Mouse (Mus musculus) MEL (cell line): Measurements from ENCODE around the gene Arhgef17. TPM values are rescaled to one million over a fixed set of nuclear protein-coding genes. Genes with fewer than 3 reads are reported as not detected.

Experiments
- DNase-seq: peaks from one replicate; pipeline ENCODE4 v3.0.0; 2011; ENCODE audit warnings: low read depth, low spot score
- H3K27ac ChIP-seq: 2 replicates; pipeline ENCODE4 v1.5.1; 2012; ENCODE audit warnings: low read depth, mild to moderate bottlenecking, control low read depth, low read length, moderate library complexity; ENCODE audit not compliant: control insufficient read depth
- H3K27me3 ChIP-seq, 2 experiments: fragments of 150-350 bp in 1 of 2; sonication (generic) in 1 of 2; 2 replicates each; pipeline ENCODE4 v1.6.1; 2012; ENCODE audit warnings: low read length in 2 of 2, mild to moderate bottlenecking in 2 of 2, improper control_type of control experiment in 1 of 2, moderate library complexity in 1 of 2; ENCODE audit not compliant: insufficient read depth in 2 of 2, control insufficient read depth in 1 of 2
- H3K36me3 ChIP-seq, 2 experiments: 2 replicates each; pipeline ENCODE4 v1.6.1; 2012 to 2014; ENCODE audit warnings: low read length in 2 of 2, improper control_type of control experiment in 1 of 2, inconsistent platforms in 1 of 2, mild to moderate bottlenecking in 1 of 2; ENCODE audit not compliant: insufficient read depth in 2 of 2, control insufficient read depth in 1 of 2
- H3K4me1 ChIP-seq, 2 experiments: fragments of 150-350 bp in 1 of 2; sonication (generic) in 1 of 2; 2 replicates each; pipeline ENCODE4 v1.6.1; 2012; ENCODE audit warnings: low read length in 2 of 2, improper control_type of control experiment in 1 of 2, mild to moderate bottlenecking in 1 of 2; ENCODE audit not compliant: insufficient read depth in 2 of 2, control insufficient read depth in 1 of 2
- H3K4me3 ChIP-seq, 2 experiments: fragments of 150-350 bp in 1 of 2; sonication (generic) in 1 of 2; 2 replicates each; pipeline ENCODE4 v1.5.1; 2012; ENCODE audit warnings: low read depth in 2 of 2, low read length in 2 of 2, mild to moderate bottlenecking in 2 of 2, moderate library complexity in 2 of 2, control low read depth in 1 of 2, improper control_type of control experiment in 1 of 2; ENCODE audit not compliant: control insufficient read depth in 1 of 2, insufficient read depth in 1 of 2
- H3K79me2 ChIP-seq: 2 replicates; pipeline ENCODE4 v1.6.1; 2012; ENCODE audit warnings: mild to moderate bottlenecking, low read length, moderate library complexity; ENCODE audit not compliant: control insufficient read depth, poor library complexity, insufficient read depth
- H3K9ac ChIP-seq: 2 replicates; pipeline ENCODE4 v1.6.1; 2012; ENCODE audit warnings: low read depth, mild to moderate bottlenecking, control low read depth, low read length, moderate library complexity; ENCODE audit not compliant: control insufficient read depth, poor library complexity, severe bottlenecking
- H3K9me3 ChIP-seq: fragments of 150-350 bp; sonication (generic); replicated peaks from 2 replicates; pipeline ENCODE4 v1.6.1; 2012; ENCODE audit warnings: mild to moderate bottlenecking, low read length, improper control_type of control experiment, moderate library complexity; ENCODE audit not compliant: insufficient read depth
- CHD2 ChIP-seq: IDR thresholded peaks from 2 replicates; pipeline ENCODE4 v1.6.1; 2011; ENCODE audit warnings: low read length, improper control_type of control experiment
- CTCF ChIP-seq, 3 experiments: IDR thresholded peaks in 2 of 3; conservative IDR thresholded peaks in 1 of 3; 2 replicates each; pipeline ENCODE4 v1.5.1; 2011 to 2012; ENCODE audit warnings: low read length in 3 of 3, low read depth in 2 of 3, mild to moderate bottlenecking in 2 of 3, improper control_type of control experiment in 1 of 3, inconsistent platforms in 1 of 3, mixed read lengths in 1 of 3, moderate library complexity in 1 of 3; ENCODE audit not compliant: control insufficient read depth in 1 of 3, insufficient read depth in 1 of 3, poor library complexity in 1 of 3, severe bottlenecking in 1 of 3
- E2F4 ChIP-seq: IDR thresholded peaks from 2 replicates; pipeline ENCODE4 v1.6.1; 2011; ENCODE audit warnings: low read depth, low read length, improper control_type of control experiment, borderline replicate concordance
- ELF1 ChIP-seq: IDR thresholded peaks from 2 replicates; pipeline ENCODE4 v1.6.1; 2014; ENCODE audit warnings: low read depth, mild to moderate bottlenecking, inconsistent platforms, low read length, improper control_type of control experiment, moderate library complexity
- EP300 ChIP-seq, 2 experiments: IDR thresholded peaks; 2 replicates each; pipeline ENCODE4 v1.6.1; 2011; ENCODE audit warnings: improper control_type of control experiment in 2 of 2, low read length in 2 of 2, low read depth in 1 of 2, mild to moderate bottlenecking in 1 of 2
- ETS1 ChIP-seq: IDR thresholded peaks from 2 replicates; pipeline ENCODE4 v1.6.1; 2012; ENCODE audit warnings: low read depth, mild to moderate bottlenecking, inconsistent platforms, low read length, improper control_type of control experiment, moderate library complexity
- GABPA ChIP-seq: IDR thresholded peaks from 2 replicates; pipeline ENCODE4 v1.6.1; 2012; ENCODE audit warnings: low read depth, mild to moderate bottlenecking, inconsistent platforms, low read length, improper control_type of control experiment, moderate library complexity
- GATA1 ChIP-seq: IDR thresholded peaks from 2 replicates; pipeline ENCODE4 v1.6.1; 2011; ENCODE audit warnings: low read depth, low read length, improper control_type of control experiment
- HCFC1 ChIP-seq: IDR thresholded peaks from 2 replicates; pipeline ENCODE4 v1.6.1; 2012; ENCODE audit warnings: low read depth, mild to moderate bottlenecking, inconsistent platforms, low read length, improper control_type of control experiment, moderate library complexity
- JUND ChIP-seq: IDR thresholded peaks from 2 replicates; pipeline ENCODE4 v1.6.1; 2011; ENCODE audit warnings: low read depth, mild to moderate bottlenecking, improper control_type of control experiment, low read length
- KAT2A ChIP-seq: conservative IDR thresholded peaks from 2 replicates; pipeline ENCODE4 v1.6.1; 2012; ENCODE audit warnings: low read depth, low read length, improper control_type of control experiment, inconsistent platforms
- MAFK ChIP-seq: IDR thresholded peaks from 2 replicates; pipeline ENCODE4 v1.6.1; 2011; ENCODE audit warnings: low read depth, mild to moderate bottlenecking, low read length, improper control_type of control experiment, borderline replicate concordance
- MAX ChIP-seq: IDR thresholded peaks from 2 replicates; pipeline ENCODE4 v1.6.1; 2011; ENCODE audit warnings: low read length, improper control_type of control experiment
- MEF2A ChIP-seq: IDR thresholded peaks from 2 replicates; pipeline ENCODE4 v1.6.1; 2014; ENCODE audit warnings: low read depth, mild to moderate bottlenecking, inconsistent platforms, low read length, improper control_type of control experiment; ENCODE audit not compliant: poor library complexity, insufficient replicate concordance, severe bottlenecking; ENCODE audit errors: extremely low read depth
- MXI1 ChIP-seq: IDR thresholded peaks from 2 replicates; pipeline ENCODE4 v1.6.1; 2011; ENCODE audit warnings: mild to moderate bottlenecking, low read depth, low read length, improper control_type of control experiment
- POLR2AphosphoS2 ChIP-seq: IDR thresholded peaks from 2 replicates; pipeline ENCODE4 v1.6.1; 2011; ENCODE audit warnings: low read length, improper control_type of control experiment
- POLR2AphosphoS5 ChIP-seq: IDR thresholded peaks from 2 replicates; pipeline ENCODE4 v1.6.1; 2012; ENCODE audit warnings: low read depth, borderline replicate concordance, mild to moderate bottlenecking, inconsistent platforms, low read length, moderate library complexity, mixed read lengths
- SIN3A ChIP-seq: IDR thresholded peaks from 2 replicates; pipeline ENCODE4 v1.6.1; 2012; ENCODE audit warnings: low read length, improper control_type of control experiment, inconsistent platforms
- TAL1 ChIP-seq: IDR thresholded peaks from 2 replicates; pipeline ENCODE4 v1.6.1; 2012; ENCODE audit warnings: mild to moderate bottlenecking, inconsistent platforms, low read length, moderate library complexity, mixed read lengths
- TBP ChIP-seq: IDR thresholded peaks from 2 replicates; pipeline ENCODE4 v1.8.0; 2011; ENCODE audit warnings: low read depth, low read length, improper control_type of control experiment
- USF1 ChIP-seq: IDR thresholded peaks from 2 replicates; pipeline ENCODE4 v1.6.1; 2014; ENCODE audit warnings: low read depth, mild to moderate bottlenecking, inconsistent platforms, low read length, improper control_type of control experiment, moderate library complexity
- ZKSCAN1 ChIP-seq: IDR thresholded peaks from 2 replicates; pipeline ENCODE4 v1.6.1; 2012; ENCODE audit warnings: low read depth, mild to moderate bottlenecking, inconsistent platforms, low read length, improper control_type of control experiment, moderate library complexity
- ZMIZ1 ChIP-seq: IDR thresholded peaks from 2 replicates; pipeline ENCODE4 v1.6.1; 2012; ENCODE audit warnings: low read depth, mild to moderate bottlenecking, inconsistent platforms, low read length, improper control_type of control experiment, moderate library complexity
- ZNF384 ChIP-seq: IDR thresholded peaks from 2 replicates; pipeline ENCODE4 v1.6.1; 2012; ENCODE audit warnings: low read depth, mild to moderate bottlenecking, inconsistent platforms, low read length, improper control_type of control experiment
- polyA plus RNA-seq, 2 experiments: library from polyadenylated mRNA; stranded (reverse) in 1 of 2; unstranded in 1 of 2; fragments of >175 nt in 1 of 2; fragments of >200 nt in 1 of 2; gene quantifications; 2 replicates each; pipeline versions ENCODE4 v1.2.1 to v1.2.4; 2012; ENCODE audit warnings: low replicate concordance in 2 of 2, low read depth in 1 of 2; ENCODE audit not compliant: insufficient read length in 2 of 2, insufficient read depth in 1 of 2, missing spikeins in 1 of 2
- total RNA-seq: library from RNA; depleted of rRNA; stranded (reverse); fragments of 300-350 nt; gene quantifications from 2 replicates; pipeline ENCODE4 v1.2.3, GENCODE M21; 2012

Gene Arhgef17
- total and polyA plus RNA-seq, 3 experiments = under 0.01 TPM; not detected in 2

DNA sequence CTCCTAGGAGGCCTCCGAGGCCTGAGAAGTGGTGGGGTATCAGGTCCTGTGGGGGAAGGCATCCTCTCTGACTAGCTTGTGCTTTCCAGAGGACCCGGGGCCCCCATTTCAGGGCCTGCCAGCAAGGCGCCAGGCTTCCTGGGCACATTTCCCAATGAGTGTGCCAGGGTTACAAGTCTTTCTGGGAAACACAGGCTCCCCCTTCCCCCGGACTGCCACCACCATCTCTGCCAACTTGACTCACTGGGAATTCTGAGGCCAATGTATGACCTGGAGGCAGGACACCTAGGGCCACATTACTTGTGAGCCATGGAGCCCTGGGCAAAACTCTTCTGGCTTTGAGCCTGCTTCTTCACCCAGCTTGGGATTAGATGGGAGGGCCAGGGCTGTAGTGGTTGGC lies 9.0 kb downstream of the Arhgef17 start:
- Histone ChIP-seq H3K79me2 (no peaks in the 10 kb centered on the region), H3K4me3 (no peak overlapping the region), H3K36me3 (no peaks in the 10 kb centered on the region), H3K27ac (no peak overlapping the region), H3K9me3 (no peaks in the 10 kb centered on the region), H3K27me3 (peaks cover 8 to 9% of the 10 kb centered on the region in 2 experiments), H3K9ac (no peak overlapping the region), H3K4me1 (no peaks in the 10 kb centered on the region)
- TF ChIP-seq GATA1 (no peak), TBP (no peak), ZNF384 (no peak), EP300 (IDR thresholded peaks at IDR 0.05; ENCODE audit: low read depth in 1 of 2, low read length in 2 of 2) (no peak), HCFC1 (no peak), MAFK (no peak), SIN3A (no peak), ZKSCAN1 (no peak), CHD2 (no peak), USF1 (no peak), JUND (no peak), GABPA (no peak), TAL1 (no peak), ZMIZ1 (no peak), ETS1 (no peak), ELF1 (no peak), MAX (no peak), MXI1 (no peak), POLR2AphosphoS2 (no peak), E2F4 (no peak)
- DNase-seq = no peak

- Histone ChIP-seq H3K27me3 (peaks cover 0 to 1% of the 10 kb centered on the region in 2 experiments; a peak in 3 of 4 replicates), H3K9me3 (no peaks in the 10 kb centered on the region), H3K79me2 (no peaks in the 10 kb centered on the region), H3K9ac (no peak overlapping the region), H3K27ac (no peak overlapping the region), H3K4me1 (no peaks in the 10 kb centered on the region), H3K36me3 (no peaks in the 10 kb centered on the region), H3K4me3 (no peak overlapping the region)
- no peak for TF ChIP-seq MEF2A
- TF ChIP-seq E2F4 = no peak
- no peak for TF ChIP-seq ETS1
- TF ChIP-seq GATA1 = no peak
- no peak for TF ChIP-seq CTCF (IDR thresholded peaks at IDR 0.05 in 2 of 3, conservative IDR thresholded peaks at IDR 0.05 in 1 of 3; ENCODE audit: control insufficient read depth in 1 of 3, insufficient read depth in 1 of 3, low read depth in 2 of 3, low read length in 3 of 3, poor library complexity in 1 of 3, severe bottlenecking in 1 of 3)
- no peak for TF ChIP-seq KAT2A
- no peak for TF ChIP-seq POLR2AphosphoS5
- TF ChIP-seq ELF1 = no peak
- DNase-seq = no peak
Observed at GRCm38 (mm10) chr7:100921289-100921688, 10.6 kb downstream of the Arhgef17 start.
